Mouse (Mus musculus) liver, embryonic 14.5 days (tissue): ENCODE measurements around the gene Arsb.

Experiments
- CTCF ChIP-seq: IDR thresholded peaks from 2 replicates; pipeline ENCODE4 v1.5.1; 2016; ENCODE audit warnings: antibody characterized with exemption, low read depth, control low read depth
- EP300 ChIP-seq: IDR thresholded peaks from 2 replicates; pipeline ENCODE4 v1.6.1; 2016; ENCODE audit warnings: antibody characterized with exemption, low read depth

- TF ChIP-seq CTCF = no peak
- no peak for TF ChIP-seq EP300
These were observed 95.2 kb downstream of the Arsb start for GRCm38 (mm10) chr13:93866638-93867037.
